Mouse (Mus musculus) liver, embryonic 14.5 days (tissue): ENCODE measurements at regions not wholly inside any gene's neighbourhood (a gene's known extent, or its start where the extent isn't known, plus 50 kb on each side); places are given as distances from the start of the nearest gene placed in this dataset.

Experiments used
- CTCF ChIP-seq: IDR thresholded peaks from 2 replicates; pipeline ENCODE4 v1.5.1; 2016; ENCODE audit warnings: antibody characterized with exemption, low read depth, control low read depth
- EP300 ChIP-seq: IDR thresholded peaks from 2 replicates; pipeline ENCODE4 v1.6.1; 2016; ENCODE audit warnings: antibody characterized with exemption, low read depth

GRCm38 (mm10) chr9:85409974-85410506 lies 82.9 kb upstream of the Tent5a start:
- TF ChIP-seq CTCF (no peak), EP300 (no peak)
